Mouse (Mus musculus): ENCODE data around the gene Frs2.

- TF ChIP-seq CTCF (conservative IDR thresholded peaks at IDR 0.05; ENCODE audit: insufficient read depth, insufficient read length, low read depth, low read length) (no peak), POLR2A (IDR thresholded peaks at IDR 0.05; ENCODE audit: low read depth, low read length) (no peak)
Measured at GRCm38 (mm10) chr10:117181098-117181497, 32.8 kb upstream of the Frs2 start.

All from kidney, adult 2 months (tissue).